Mouse (Mus musculus): ENCODE measurements at regions not wholly inside any gene's neighbourhood (a gene's known extent, or its start where the extent isn't known, plus 50 kb on each side); places are given as distances from the start of the nearest gene placed in this dataset.
A peak's percentile ranks its signal among the peaks of the same experiment; 100 is the strongest.

DNA sequence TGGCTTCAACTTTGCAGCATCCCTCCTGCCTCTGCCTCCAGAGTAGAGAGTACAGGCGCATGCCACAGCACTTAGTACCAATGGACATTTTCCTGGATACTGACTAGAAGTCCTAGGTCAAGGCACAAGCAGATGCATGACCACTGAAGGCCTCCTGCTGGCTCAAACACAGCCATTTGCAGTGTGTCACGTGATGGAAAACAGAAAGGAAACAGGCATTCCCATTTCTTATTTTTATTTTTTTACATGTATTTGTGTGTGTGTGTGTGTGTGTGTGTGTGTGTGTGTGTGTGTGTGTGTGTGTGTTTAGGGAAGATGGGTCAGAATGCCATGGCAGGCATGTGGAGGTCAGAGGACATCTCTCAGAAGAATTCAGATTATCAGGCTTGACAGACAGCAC lies 65.6 kb downstream of the Thap12 start:
- Histone ChIP-seq H3K4me3 (replicated peaks; ENCODE audit: low read length) (no peak overlapping the region), H3K9me3 (replicated peaks; ENCODE audit: control insufficient read depth, low read length) (no peaks in the 10 kb centered on the region), H3K4me2 (ENCODE audit: low read depth, low read length) (no peak overlapping the region), H3K9ac (ENCODE audit: low read length) (no peak overlapping the region), H3K4me1 (ENCODE audit: control insufficient read depth, insufficient read depth, low read length) (peaks cover 24% of the 10 kb centered on the region), H3K27me3 (ENCODE audit: control insufficient read depth, insufficient read depth, low read length) (no peaks in the 10 kb centered on the region), H3K27ac (ENCODE audit: low read length) (no peak overlapping the region), H3K36me3 (ENCODE audit: control insufficient read depth, insufficient read depth, low read length) (no peaks in the 10 kb centered on the region)
- no peak for ATAC-seq (ENCODE audit: insufficient read depth, low FRiP score)
- WGBS: 88% methylated on average over 2 of the region's 2 CpGs

DNA sequence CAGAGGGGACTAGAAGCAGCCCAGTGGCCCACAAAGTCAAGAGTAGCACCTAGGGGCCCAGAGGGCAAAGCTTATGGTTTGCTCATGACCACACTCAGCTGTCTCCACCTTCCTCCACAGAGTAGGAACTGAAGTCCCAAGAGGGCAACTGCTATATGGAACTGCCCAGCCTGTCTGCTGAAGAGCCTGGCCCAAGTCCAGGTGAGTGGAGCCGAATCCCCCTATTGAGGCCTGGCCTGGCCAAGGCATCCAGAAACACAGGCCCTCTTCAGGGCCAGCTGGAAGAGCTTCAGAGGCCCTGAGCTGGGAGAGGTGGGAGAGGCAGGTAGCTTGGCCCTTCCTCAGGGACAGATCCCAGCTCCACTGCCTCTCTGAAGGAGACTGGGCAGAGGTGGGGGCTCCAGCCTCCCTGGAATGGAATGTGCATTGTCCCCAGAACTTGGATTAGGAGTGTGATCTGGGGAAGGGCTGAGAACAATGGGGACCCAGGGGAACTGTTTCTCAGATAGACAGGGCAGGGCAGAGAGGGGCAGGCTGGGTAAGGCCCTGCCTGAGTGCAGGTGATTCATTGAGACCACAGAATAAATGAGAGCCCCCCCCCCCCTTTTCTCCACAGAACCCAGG lies 65.7 kb upstream of the Wnt11 start:
- peak; percentile 51 for ATAC-seq (ENCODE audit: insufficient read depth, low FRiP score)

DNA sequence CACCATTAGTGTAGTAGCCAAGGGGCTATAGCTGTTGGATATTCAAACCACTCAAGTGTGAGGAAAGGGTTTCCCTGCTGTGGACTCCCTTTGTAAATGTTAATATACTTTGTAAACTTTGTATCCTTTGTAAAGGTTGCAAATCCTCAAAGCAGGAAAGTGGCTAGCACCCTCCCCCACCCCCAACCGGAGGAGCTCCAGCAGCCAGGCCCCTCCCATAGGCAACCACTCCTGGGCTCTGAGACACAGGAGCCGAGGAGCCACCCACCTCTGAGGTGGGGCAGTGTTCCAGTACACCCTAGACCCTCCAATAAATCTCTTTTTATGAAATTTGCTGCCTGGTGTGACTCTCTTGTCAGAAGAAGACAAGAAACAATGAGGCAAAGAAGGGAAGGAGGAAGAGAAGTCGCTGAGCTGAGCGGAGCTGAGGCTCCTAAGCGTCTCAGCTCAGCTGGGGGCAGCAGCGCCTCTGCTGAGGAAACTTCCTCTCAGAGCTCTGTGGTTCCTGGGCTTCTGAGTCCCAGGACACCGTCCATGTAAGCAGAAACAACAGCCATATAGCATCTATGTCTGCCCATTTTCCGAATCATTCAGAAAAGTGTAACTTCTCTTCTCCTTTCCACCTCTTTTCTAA lies 64.5 kb upstream of the Wnt11 start:
- 5% methylated on average over 8 of the region's 8 CpGs for WGBS
- H3K27ac ChIP-seq (ENCODE audit: low read length): peak overlapping the region; percentile 41; the same call in 1 of the 2 replicates
- peak overlapping the region; percentile 54 for H3K9ac ChIP-seq (ENCODE audit: low read length)
- no peaks in the 10 kb centered on the region for H3K9me3 ChIP-seq (replicated peaks; ENCODE audit: control insufficient read depth, low read length)
- H3K36me3 ChIP-seq (ENCODE audit: control insufficient read depth, insufficient read depth, low read length): no peaks in the 10 kb centered on the region
- H3K4me3 ChIP-seq (replicated peaks; ENCODE audit: low read length): peak overlapping the region; percentile 4
- H3K4me1 ChIP-seq (ENCODE audit: control insufficient read depth, insufficient read depth, low read length): peaks cover 24% of the 10 kb centered on the region
- H3K4me2 ChIP-seq (ENCODE audit: low read depth, low read length): peak overlapping the region; percentile 33
- no peak for ATAC-seq (ENCODE audit: insufficient read depth, low FRiP score)
- no peaks in the 10 kb centered on the region for H3K27me3 ChIP-seq (ENCODE audit: control insufficient read depth, insufficient read depth, low read length)

More for the DNA sequence above, 65.7 kb upstream of the Wnt11 start:
- H3K27ac ChIP-seq (ENCODE audit: low read length): no peak overlapping the region
- H3K27me3 ChIP-seq (ENCODE audit: control insufficient read depth, insufficient read depth, low read length): no peaks in the 10 kb centered on the region
- H3K36me3 ChIP-seq (ENCODE audit: control insufficient read depth, insufficient read depth, low read length): no peaks in the 10 kb centered on the region
- peak overlapping the region; percentile 37; the same call in 1 of the 2 replicates for H3K9ac ChIP-seq (ENCODE audit: low read length)
- no peaks in the 10 kb centered on the region for H3K9me3 ChIP-seq (replicated peaks; ENCODE audit: control insufficient read depth, low read length)
- WGBS: 45% methylated on average over 1 of the region's 1 CpGs
- peaks cover 24% of the 10 kb centered on the region for H3K4me1 ChIP-seq (ENCODE audit: control insufficient read depth, insufficient read depth, low read length)
- no peak overlapping the region for H3K4me3 ChIP-seq (replicated peaks; ENCODE audit: low read length)
- no peak overlapping the region for H3K4me2 ChIP-seq (ENCODE audit: low read depth, low read length)

DNA sequence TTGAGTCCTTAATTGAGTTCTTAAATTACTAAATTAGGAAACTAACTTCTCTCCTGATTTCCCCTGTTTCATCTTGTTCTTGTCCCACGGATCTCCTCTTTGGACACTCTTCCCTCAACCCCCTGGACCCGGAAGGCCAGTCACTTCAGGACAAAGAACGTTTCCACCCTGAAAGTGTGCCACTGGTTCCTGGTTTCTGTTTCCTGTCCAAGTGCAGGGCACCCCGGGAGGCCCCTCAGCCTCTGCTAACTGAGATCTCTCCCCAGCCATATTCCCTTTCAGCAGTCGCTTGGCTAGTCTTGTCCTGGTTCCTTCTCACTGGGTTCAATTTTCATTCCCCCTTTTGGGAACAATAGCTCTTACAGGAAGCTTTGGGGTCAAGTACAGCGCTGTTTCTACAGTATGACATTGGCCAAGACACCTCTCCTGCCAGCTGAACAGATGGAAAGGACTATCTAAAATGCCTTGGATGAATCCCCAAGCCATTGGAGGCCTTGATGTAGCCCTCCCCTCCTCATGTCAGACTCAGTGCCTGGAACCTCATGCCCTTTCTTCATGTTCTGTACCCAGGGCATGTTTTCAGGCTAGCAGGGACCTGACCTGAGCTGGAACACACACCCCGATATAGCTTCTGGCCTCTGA lies 63.7 kb upstream of the Wnt11 start:
- H3K27ac ChIP-seq (ENCODE audit: low read length): 0 out of 2 replicates have a peak overlapping the region, but pooled peaks have one; percentile 41
- WGBS: 56% methylated on average over 7 of the region's 7 CpGs
- peaks cover 24% of the 10 kb centered on the region for H3K4me1 ChIP-seq (ENCODE audit: control insufficient read depth, insufficient read depth, low read length)
- no peaks in the 10 kb centered on the region for H3K27me3 ChIP-seq (ENCODE audit: control insufficient read depth, insufficient read depth, low read length)
- no peaks in the 10 kb centered on the region for H3K36me3 ChIP-seq (ENCODE audit: control insufficient read depth, insufficient read depth, low read length)
- no peaks in the 10 kb centered on the region for H3K9me3 ChIP-seq (replicated peaks; ENCODE audit: control insufficient read depth, low read length)
- no peak for ATAC-seq (ENCODE audit: insufficient read depth, low FRiP score)
- H3K4me3 ChIP-seq (replicated peaks; ENCODE audit: low read length): no peak overlapping the region
- H3K9ac ChIP-seq (ENCODE audit: low read length): no peak overlapping the region
- H3K4me2 ChIP-seq (ENCODE audit: low read depth, low read length): no peak overlapping the region

DNA sequence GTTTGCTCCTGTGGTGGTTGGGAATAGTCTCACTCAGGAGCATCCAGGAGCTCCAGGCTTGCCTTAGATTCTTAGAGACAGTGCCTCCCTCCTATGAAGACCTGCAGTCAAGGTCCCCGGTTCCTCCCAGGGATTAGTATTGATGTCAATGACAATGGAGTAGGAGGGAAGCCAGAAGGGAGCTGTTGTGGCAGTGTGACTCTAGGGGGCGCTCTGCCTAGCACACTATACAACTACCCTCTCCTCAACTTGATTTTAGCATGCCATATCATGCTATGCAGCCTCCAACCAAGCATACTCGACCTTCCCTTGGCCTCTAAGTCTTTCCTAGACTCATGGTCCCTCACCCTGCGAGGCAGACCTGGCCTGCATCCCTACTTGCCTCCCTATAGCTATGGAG lies 60.3 kb upstream of the Wnt11 start:
- Histone ChIP-seq H3K4me2 (ENCODE audit: low read depth, low read length) (no peak overlapping the region), H3K36me3 (ENCODE audit: control insufficient read depth, insufficient read depth, low read length) (no peaks in the 10 kb centered on the region), H3K27me3 (ENCODE audit: control insufficient read depth, insufficient read depth, low read length) (no peaks in the 10 kb centered on the region), H3K27ac (ENCODE audit: low read length) (no peak overlapping the region), H3K9ac (ENCODE audit: low read length) (no peak overlapping the region), H3K4me1 (ENCODE audit: control insufficient read depth, insufficient read depth, low read length) (peaks cover 19% of the 10 kb centered on the region), H3K9me3 (replicated peaks; ENCODE audit: control insufficient read depth, low read length) (no peaks in the 10 kb centered on the region), H3K4me3 (replicated peaks; ENCODE audit: low read length) (no peak overlapping the region)
- WGBS: 56% methylated on average over 4 of the region's 4 CpGs
- ATAC-seq (ENCODE audit: insufficient read depth, low FRiP score): no peak

DNA sequence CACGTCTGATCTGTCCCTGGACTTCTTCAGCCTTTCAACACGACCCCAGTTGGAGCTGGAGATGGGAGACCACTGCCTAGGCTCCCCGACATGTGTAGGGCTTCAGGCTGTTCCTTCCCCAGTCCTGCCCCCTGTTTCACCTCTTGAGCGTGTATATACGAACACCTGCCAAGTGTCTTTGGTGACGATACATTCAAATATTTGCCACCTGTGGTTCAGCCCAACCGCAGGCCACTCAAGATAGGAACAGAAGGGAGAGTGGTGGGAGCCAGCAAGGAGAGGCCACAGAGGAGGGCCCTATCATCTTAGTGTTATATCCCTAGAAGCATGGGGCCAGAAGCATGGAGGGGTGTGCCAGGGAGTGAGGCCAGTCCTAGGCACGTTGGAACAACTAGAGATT lies 59.9 kb upstream of the Wnt11 start:
- 49% methylated on average over 8 of the region's 8 CpGs for WGBS
- Histone ChIP-seq H3K9me3 (replicated peaks; ENCODE audit: control insufficient read depth, low read length) (no peaks in the 10 kb centered on the region), H3K4me1 (ENCODE audit: control insufficient read depth, insufficient read depth, low read length) (peaks cover 16% of the 10 kb centered on the region), H3K36me3 (ENCODE audit: control insufficient read depth, insufficient read depth, low read length) (no peaks in the 10 kb centered on the region), H3K9ac (ENCODE audit: low read length) (no peak overlapping the region), H3K27me3 (ENCODE audit: control insufficient read depth, insufficient read depth, low read length) (no peaks in the 10 kb centered on the region), H3K4me2 (ENCODE audit: low read depth, low read length) (no peak overlapping the region), H3K27ac (ENCODE audit: low read length) (no peak overlapping the region), H3K4me3 (replicated peaks; ENCODE audit: low read length) (no peak overlapping the region)
- no peak for ATAC-seq (ENCODE audit: insufficient read depth, low FRiP score)

DNA sequence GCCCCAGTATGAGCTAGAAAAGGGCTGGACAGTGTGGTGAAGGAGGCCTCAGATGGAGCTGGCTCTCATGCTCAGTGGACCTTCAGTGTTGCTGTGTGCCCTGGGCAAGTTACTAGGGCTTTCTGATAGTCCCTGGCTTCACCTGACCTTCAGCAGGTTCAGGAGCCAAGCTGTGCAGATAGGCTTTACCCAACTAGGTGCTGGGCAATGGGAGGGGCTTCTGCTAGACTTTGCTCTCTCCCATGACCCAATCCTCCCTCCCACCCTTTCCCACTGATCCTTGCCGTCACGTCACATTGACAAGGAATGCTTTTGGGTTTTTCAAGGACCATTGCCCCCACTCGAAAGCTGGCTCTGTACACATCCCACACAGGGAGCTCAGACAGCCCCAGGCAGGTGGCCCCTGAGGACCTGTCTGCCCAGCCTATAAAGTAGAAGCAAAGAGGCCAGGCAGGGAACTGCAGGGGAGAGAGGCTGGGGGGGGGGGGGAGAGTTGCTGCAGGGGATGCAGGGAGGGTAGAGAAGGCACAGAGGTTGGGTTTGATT lies 57.5 kb upstream of the Wnt11 start:
- WGBS: 42% methylated on average over 3 of the region's 3 CpGs
- Histone ChIP-seq H3K4me2 (ENCODE audit: low read depth, low read length) (no peak overlapping the region), H3K4me3 (replicated peaks; ENCODE audit: low read length) (no peak overlapping the region), H3K36me3 (ENCODE audit: control insufficient read depth, insufficient read depth, low read length) (no peaks in the 10 kb centered on the region), H3K9me3 (replicated peaks; ENCODE audit: control insufficient read depth, low read length) (no peaks in the 10 kb centered on the region), H3K27me3 (ENCODE audit: control insufficient read depth, insufficient read depth, low read length) (no peaks in the 10 kb centered on the region), H3K9ac (ENCODE audit: low read length) (no peak overlapping the region), H3K27ac (ENCODE audit: low read length) (no peak overlapping the region), H3K4me1 (ENCODE audit: control insufficient read depth, insufficient read depth, low read length) (no peaks in the 10 kb centered on the region)
- no peak for ATAC-seq (ENCODE audit: insufficient read depth, low FRiP score)

DNA sequence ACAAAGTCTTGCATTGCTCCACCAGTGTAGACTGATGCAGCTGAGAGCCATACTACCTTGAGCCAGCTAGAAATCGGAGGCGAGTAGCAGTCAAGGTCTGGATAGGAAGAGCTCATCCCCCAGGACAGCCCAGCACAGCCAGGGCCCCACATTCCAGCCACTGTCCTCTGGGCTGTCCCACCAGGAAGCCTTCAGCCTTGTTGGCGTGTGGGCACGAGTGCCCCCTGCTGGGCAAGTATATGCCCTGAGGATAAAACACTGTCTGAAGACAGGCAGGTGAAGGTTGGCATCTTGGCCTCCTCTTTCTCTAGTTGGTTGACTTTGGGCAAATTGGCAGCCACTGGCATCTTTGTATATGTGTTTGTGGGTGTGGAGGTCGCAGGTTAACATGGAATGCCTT lies 56.0 kb upstream of the Wnt11 start:
- H3K27me3 ChIP-seq (ENCODE audit: control insufficient read depth, insufficient read depth, low read length): no peaks in the 10 kb centered on the region
- no peak overlapping the region for H3K4me2 ChIP-seq (ENCODE audit: low read depth, low read length)
- peaks cover 8% of the 10 kb centered on the region for H3K4me1 ChIP-seq (ENCODE audit: control insufficient read depth, insufficient read depth, low read length)
- no peak overlapping the region for H3K4me3 ChIP-seq (replicated peaks; ENCODE audit: low read length)
- WGBS: 22% methylated on average over 5 of the region's 5 CpGs
- no peaks in the 10 kb centered on the region for H3K36me3 ChIP-seq (ENCODE audit: control insufficient read depth, insufficient read depth, low read length)
- H3K9ac ChIP-seq (ENCODE audit: low read length): no peak overlapping the region
- no peaks in the 10 kb centered on the region for H3K9me3 ChIP-seq (replicated peaks; ENCODE audit: control insufficient read depth, low read length)
- ATAC-seq (ENCODE audit: insufficient read depth, low FRiP score): 0 out of 2 replicates have a peak, but pooled peaks have one; percentile 31
- no peak overlapping the region for H3K27ac ChIP-seq (ENCODE audit: low read length)

DNA sequence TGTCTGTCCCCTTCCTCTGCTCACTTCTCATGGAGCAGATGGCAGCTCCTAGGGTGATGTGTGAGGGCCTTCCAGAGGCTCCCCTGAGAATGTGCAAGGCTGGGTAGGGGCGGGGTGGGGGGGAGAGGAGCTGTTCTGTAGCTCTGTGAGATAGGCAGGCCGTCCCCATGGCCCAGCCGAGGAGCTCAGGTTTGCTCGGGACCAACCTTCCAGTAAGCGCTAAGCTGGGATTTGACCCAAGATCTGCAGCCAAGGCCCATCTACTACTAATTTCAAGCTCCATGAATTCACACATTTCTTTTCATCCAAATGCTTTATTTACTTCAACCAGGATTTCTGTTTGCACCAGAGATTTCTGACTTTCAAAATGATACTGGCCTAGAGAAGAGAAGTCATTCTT lies 51.4 kb upstream of the Wnt11 start:
- ATAC-seq (ENCODE audit: insufficient read depth, low FRiP score): no peak
- Histone ChIP-seq H3K27me3 (ENCODE audit: control insufficient read depth, insufficient read depth, low read length) (no peaks in the 10 kb centered on the region), H3K4me3 (replicated peaks; ENCODE audit: low read length) (no peak overlapping the region), H3K27ac (ENCODE audit: low read length) (peak overlapping the region; percentile 88), H3K4me1 (ENCODE audit: control insufficient read depth, insufficient read depth, low read length) (peaks cover 22% of the 10 kb centered on the region), H3K36me3 (ENCODE audit: control insufficient read depth, insufficient read depth, low read length) (no peaks in the 10 kb centered on the region), H3K4me2 (ENCODE audit: low read depth, low read length) (no peak overlapping the region), H3K9ac (ENCODE audit: low read length) (no peak overlapping the region), H3K9me3 (replicated peaks; ENCODE audit: control insufficient read depth, low read length) (no peaks in the 10 kb centered on the region)
- WGBS: 37% methylated on average over 5 of the region's 5 CpGs
